Mouse (Mus musculus) thymus, postnatal 36 days (tissue): ENCODE measurements at regions not wholly inside any gene's neighbourhood (a gene's known extent, or its start where the extent isn't known, plus 50 kb on each side); places are given as distances from the start of the nearest gene placed in this dataset.

Source experiments
- DNase-seq, 2 experiments: peaks; one replicate each; pipeline ENCODE4 v3.0.0; 2022; ENCODE audit warnings: mixed read lengths in 2 of 2

DNA sequence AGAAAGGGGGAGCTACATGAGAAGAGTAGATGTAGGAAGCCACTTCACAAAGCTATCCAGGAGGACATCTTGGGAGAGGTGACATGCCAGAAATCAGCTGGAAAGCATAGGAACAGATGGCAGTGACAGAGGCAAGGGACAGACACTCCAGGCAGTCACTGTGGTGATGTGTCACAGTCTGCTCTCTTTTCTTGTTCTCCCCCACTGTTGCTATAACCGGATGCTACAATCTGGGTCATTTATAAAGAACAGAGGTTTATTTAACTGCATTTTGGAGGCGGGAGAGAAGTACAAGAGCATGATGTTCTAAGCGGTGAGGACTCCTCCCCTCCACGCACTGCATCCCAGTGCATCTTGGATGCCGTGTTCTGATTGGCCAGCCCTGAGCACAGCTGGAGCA is 133.8 kb upstream of the Med13l start:
- no peak for DNase-seq

DNA sequence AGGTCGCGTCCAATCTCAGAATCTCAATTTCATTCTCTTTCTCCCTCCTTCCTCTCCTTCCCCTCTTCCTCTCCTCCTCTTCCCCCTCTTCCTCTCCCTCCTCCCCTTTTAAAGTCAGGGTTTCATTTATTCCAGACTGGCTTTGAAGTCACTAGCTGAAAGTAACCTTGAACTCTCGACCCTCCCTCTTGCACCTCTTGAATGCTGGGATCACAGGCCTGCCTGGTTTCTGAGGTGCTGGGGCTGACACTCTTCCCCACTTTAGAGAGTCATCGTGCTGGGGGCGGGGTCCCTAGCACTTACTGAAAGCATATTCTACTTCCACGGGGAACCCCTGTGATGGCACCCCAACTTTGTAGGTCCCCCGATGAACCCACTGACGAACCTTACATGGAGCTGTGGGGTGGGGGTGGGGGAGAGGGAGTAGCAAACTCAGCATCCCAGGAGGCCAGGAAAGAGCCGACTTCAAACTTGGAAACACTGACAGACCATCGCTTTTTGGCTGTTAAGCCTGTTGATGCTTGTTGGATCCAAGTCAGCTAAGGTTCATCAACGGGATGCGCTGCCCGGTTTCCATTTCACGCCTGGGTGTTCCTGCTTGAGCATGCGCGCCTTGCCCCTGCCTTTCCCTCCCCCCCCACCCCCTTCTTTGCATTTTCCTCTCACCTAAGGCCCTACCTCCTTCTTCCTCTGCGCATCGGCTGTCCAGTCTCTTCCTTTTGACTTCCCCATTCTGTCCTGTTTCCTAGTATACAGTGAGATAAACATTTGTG is 132.0 kb upstream of the Med13l start:
- no peak for DNase-seq

DNA sequence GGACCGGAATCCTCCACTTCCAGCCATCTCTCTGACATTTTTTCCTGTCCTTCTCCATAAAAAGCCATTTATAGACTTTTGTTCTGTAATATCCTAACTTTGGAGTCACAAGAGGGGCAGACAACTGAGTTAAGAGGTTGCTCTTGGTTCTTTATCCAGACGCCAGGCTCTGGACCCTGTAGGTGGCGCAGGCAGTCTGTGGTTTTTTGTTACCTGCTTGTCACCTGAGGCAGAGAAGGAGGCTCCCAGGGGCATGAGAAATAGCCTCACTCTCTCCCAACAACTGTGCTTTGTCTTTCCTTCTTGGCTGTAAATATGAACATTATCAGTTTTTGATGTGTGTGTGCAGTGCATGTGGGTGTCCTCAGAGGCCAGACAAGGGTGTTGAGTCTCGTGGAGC is 126.9 kb upstream of the Med13l start:
- DNase-seq, result peak; percentile 33 to 41

DNA sequence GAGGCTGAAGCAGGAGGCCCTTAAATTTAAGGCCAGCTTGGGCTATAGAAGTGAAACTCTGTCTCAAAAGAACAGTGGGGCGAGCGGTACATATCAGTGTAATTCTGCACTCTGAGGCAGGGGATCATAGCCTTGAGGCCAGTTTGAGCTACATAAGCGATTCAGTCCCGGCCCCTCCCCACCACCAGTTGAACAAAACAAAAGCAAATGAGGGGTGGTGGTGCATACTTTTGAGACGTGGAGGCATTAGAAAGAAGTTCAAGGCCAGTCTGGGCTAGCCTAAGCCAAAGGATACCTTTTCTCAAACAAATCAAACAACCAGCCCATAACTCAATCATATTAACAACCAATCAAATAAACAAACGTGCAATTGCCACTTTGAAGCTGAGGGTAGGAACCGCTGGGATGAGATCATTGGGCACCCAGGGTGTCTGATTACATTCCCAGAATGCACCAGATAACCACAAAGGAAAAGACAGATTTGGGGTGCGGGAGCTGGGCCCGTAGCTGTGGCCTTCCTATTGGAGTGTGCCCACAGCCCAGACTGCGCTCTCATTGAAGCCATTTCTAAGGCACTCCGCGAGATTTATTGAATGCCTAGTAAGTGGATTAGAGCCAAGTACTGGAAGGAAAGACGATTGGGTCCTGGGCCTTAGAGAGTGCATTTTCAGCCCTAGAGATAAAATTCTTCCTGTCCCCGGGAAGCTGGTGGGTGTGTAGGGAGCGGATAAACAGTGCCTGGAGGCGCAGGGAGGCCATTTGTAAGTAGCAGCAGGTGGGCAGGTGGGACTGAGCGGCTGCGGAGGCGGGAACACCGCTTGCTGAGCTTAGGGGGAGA is 125.5 kb upstream of the Med13l start:
- no peak for DNase-seq

DNA sequence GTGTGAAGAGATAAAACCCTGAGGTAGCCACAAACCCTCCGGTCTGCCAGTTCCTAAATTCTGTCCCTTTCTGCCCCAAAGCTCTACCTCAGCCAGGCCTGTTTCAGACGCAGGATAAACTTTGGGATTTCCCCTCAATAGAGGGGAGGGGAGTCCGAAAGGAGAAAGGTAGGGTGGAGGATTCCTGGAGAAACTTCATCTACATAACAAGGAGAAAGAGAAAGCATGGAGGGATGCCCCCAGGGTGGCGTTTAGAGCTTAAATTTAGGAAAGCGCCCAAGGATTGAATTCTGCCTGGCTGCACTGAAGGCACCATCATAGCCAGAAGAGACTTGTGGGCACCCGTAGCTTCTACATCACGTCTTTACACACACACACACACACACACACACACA is 124.9 kb upstream of the Med13l start:
- DNase-seq, result no peak

DNA sequence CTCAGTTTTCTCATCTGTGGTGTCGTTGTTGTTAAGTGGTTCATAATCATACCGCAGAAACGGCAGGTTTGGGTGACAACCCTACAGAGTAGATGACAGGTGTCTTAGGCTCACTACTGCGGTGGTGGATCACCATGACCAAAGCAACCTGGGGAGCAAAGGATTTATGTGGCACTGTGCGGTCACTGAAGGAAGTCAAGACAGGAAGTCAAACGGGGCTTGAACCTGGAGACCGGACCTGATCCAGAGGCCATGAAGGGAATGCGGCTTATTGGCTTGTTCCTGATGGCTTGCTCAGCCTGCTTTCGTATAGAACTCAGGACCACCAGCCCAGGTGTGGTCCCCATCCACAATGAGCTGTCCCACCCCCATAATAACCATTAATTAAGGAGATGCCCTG is 124.4 kb upstream of the Med13l start:
- DNase-seq, result no peak

DNA sequence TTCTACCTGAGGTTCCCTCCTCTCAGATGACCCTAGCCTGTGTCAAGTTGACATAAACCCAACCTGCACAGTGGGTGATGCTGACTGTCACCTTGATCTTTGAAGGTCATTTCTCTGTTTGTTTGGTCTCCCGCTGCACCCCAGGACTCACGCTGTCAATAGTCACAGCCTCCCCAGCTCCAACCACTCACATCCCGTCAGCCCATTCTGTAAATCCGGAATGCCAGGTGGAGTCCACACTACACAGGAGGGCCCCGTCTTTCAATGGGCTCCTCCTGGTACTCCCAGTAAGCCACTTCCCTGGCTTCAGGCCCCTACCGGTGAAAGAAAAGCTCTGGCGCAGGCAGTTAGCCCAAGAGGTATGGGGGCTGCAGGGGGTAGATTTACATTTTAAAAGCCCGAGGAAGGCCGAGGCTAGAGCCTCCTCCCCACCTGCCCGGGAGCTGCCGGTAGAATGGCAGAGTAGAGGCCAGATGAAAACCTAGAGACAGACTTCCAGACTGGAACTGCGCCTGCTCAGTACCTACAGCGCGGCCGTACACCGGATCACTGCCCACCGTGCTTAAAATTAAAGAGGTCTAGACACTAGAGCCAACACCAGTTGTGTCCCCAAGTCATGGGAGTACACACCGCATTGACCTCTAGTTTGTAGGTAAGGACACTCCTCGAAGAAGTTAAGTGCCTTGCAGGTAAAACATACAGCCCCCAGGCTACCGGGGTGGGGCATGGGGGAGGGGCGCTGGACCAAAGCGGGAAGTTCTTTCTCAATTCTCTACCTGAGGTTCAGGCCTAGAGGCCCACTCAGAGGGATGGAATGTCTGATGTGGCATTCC is 123.8 kb upstream of the Med13l start:
- DNase-seq, result no peak

DNA sequence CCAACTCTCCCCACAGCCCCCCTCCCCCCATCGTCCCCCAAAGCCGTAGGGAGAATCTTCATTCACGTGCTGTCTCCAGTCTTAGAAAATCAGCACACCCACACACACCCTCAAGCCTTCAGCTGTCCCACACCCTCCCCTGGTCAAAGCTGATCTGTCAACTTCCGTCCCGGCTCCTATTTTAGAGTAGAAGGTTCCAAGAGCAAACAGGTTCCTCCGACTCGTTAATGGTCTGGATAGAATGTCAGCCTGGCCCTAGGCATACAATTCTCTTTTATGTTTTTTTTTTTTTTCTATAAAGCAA is 123.2 kb upstream of the Med13l start:
- no peak for DNase-seq

DNA sequence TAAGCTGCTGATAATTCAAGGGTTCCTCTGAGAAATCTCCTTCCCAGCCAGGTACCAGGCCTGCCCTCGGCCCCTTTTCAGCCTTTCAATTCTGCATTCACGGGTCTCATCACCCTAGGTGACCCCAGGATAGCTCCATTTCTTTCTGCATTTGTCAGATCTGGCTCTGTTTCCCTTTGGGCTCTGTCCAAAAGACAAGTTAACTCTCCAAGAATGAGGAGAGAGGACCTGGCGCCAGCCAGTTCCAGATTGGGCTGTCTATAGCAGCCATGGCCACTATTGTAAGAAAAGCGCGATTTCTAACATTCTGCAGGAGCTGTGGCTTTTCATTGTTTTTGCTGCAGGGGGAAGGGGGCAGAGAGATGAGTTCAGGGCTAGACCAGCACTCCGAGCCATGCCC is 122.5 kb upstream of the Med13l start:
- DNase-seq, result no peak

DNA sequence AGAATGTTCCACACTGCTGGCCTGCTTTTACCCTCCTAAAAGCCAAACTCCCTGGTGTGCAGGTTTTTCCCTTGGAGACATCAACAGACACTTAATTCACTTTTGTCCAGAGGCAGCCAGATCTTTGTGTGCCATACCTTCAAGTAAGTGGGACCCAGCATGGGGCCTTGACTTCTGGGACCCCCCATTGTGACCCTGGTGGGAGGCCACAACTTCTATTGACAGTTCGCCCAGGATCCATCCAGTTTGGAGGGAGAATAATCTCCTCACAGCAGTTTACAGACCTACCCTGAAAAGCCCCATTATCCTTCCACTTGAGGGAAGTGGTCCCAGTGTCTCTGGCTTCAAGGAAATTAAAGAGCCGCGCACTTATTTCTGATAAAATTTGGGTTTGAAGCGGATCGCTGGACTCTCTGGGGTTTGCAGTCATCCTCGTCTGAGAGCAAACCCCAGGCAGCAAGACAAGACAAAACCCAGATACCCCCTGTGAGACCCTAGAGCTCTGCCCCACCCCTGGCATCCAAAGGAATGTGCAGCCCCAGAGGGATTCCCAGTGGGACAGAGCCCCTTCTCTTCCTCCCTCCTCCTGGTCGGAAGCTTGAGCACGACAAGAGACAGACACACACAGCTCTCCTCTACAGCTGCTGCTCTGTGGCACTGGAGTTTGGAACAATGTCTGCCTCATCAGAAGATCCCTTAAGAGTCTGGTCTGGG is 115.8 kb upstream of the Med13l start:
- DNase-seq, result no peak

DNA sequence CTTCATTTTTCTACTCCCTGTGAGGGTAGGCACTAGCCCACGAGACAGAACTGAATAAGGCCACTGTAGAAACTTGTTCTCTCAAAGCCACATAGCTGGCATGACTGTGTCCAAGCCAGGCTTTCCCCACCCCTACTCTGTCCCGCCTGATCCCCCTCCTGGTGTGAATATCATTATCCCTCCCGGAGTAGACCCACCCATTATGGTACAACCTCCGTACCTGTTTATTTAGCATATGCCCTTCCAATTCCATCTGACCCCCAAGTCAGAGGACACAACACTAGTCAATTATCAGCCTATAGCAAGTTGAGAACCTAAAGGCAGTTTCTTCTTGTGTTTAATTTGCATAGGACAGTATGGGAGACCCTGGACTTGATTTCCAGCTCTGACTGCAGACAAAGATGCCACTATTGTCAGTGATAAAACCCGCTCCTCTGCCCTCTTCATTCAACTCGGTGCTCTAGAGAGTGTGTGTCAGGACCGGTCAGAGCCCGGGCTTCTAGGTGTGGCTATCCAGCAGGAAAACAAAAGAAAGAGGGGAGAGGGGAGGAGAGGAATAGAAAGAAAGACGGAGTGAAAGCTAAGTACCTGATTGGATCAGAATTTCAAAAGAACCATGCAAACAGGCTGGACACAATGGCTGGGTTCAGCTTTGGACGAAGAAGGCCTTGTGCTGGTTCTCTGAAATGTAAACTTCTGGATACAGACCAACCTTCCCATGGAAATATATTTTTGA is 115.1 kb upstream of the Med13l start:
- DNase-seq, result no peak

DNA sequence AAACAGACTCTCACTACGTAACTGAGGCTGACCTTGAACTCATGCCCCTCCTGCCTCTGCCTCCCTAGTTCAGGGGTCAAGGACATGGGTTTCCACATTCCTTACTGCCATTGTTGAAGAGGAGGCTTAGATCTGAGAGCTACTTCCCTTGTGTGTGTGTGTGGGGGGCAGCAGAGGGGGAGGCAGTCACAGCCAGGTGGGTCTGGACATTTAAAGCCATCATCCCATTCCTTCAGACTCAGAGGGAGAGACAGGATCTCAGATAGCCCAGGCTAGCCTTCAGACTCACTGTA is 114.5 kb upstream of the Med13l start:
- DNase-seq, result no peak

DNA sequence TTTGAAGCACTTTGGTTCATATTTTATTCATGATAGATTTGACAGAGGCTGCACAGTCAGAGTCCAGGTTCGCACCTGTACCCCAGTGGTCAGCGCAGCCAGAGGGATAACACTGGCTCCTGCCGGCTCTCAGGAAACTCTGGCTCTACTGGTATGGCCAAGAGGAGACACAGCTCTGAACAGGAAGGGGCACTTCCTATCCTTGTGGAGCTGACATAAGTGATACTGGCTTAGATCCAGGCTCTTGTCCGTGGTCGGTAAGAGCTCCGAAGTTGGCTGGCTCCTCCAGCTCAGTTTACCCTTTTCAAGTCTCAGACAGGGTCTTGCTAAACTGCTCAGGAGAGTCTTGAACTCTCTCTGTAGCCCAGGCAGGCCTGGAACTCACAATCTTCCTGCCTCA is 113.6 kb upstream of the Med13l start:
- no peak for DNase-seq

DNA sequence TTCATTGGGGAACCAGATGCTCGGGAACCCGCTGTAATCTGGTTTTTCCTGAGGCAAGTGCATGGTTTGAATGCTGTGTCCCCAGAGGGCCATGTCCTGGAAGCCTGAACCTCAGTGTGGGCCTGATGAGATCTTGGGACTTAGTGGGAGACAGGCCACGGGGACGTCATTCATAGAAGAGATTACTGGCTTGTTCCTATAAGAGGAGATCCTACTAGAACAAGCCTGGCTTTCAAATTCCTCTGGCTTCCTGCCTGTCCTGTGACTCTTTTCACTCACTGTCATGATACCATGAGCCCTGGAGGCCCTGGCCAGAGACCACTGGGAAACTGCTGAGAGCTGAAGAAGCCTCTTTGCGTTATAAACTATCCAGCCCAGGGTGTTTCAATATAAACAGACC is 113.1 kb upstream of the Med13l start:
- DNase-seq, result no peak

DNA sequence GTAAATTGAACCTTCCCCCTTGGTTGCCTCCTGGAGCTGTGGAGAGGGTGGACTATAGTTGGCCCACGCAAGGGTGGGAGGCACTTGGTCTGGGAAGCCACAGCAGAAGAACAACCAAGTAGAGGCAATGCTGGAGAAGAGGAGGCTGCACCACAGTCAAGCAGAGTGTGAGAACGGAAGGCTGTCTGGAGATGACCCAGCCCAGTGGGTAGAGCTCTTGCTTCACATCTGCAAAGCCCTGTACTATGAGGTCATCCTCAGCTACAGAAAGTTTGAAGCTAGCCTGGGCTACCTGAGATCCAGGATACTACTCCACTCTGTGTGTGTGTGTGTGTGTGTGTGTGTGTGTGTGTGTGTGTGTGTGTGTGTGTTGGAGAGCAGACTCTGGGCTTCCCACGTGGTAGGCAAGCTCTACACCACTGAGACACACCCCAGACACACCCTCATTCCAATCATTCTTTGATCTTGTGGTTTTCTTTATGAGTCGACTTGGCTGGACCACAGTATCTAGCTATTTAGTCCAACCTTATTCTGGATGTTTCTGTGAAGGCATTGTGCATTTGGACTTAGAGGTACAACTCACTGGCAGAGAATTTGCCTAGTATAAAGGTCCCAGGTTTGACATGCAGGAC is 111.5 kb upstream of the Med13l start:
- DNase-seq, result no peak

DNA sequence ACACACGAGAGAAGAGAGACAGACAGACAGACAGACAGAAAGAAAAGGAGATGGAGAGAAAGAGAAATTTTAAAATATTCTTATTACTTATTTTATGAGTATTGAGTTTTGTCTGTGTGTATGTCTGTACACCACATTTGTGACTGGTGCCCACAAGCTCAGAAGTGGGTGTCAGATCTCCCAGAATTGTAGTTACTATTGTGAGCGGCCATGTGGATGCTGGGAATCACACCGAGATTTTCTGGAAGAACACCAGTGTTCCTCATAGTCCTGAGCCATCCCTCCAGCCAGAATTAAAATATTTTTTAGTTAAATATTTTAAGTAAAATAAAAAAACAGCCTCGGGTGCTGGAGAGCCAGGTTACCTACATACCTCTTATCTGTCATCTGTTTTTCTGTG is 110.6 kb upstream of the Med13l start:
- no peak for DNase-seq

DNA sequence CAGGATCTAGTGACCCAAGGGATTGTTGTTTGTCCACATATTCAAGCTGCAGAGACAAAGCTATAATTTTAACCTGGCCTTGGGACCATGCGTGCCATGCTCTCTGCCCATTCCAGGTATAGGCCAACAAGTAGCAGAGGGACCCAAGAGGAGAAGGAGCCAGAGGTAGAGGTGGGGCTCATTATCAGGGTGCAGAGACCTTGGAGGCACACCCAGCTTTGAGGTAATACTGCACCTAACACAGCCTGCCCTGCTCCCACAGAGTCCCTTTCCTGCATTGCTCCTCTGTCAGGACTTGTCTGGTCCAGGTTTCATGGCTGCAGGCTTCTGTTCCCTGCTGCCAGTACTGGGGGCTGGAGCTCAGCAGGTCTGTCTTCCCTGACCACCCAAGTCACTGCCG is 108.4 kb upstream of the Med13l start:
- DNase-seq, result no peak

DNA sequence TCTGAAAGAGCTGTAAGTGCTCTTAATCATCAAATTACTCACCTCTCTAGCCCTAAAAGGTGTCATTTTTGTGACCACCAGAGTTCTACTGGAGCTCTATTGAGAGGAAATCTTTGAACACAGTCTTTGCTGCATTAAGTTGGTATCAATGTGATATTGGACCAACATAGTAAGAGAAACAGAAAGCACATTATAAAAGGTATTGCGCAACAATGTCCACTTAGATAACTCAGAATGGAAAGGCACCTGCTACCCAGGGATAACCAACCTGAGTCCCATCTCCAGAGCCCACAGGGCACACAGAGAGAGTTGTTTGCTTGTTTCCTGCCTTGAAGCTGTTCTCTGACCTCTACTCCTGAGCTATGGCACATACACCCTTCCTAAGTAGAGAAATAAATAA is 106.4 kb upstream of the Med13l start:
- DNase-seq, result no peak

DNA sequence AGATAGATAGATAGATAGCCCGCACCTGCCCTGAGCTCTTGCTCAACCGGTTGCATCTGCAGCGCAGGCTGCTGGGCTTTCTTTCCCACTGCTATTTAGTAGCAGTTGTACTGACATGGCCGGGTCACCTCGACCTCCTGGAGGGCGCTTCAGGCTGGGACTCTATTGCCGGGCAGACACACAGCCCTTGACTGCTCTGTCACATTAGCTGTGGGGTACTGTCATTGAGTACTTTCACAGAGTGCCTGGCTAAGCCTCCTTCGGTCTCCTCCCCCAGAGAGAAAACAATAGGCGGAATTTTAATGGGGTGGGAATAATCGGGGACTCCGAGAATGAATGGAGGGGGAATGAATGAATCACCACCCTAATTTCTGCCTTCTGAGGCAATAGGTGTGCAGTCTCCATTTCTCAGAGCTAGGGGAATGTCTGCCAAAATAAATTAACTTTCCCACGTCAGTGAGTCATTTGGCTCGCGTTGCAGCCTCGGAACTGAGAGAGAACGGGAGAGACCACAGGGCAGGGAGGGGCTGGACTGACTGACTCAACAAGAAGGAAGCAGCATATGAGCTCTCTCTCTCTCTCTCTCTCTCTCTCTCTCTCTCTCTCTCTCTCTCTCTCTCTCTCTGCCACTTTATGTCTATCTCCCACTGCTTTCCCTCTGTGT is 101.6 kb upstream of the Med13l start:
- DNase-seq, result no peak

DNA sequence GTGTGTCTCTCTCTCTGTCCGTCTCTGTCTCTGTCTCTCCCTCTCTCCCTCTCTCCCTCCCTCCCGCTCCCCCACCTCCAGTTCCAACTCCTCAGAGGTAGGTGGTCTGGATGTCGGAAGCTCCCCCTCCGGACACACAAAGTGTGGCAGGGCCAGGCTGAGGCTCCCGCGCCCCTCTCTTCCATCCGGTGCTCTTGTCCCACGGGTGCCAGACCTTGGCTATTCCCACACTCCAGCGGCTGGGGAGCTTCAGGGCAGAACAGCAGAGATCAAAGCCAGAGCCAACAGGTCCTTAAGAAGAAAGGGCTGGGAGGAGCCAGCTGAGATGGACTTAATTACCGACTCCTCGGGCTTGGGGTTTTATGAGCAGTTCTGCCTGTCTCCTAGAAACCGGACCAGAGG is 101.1 kb upstream of the Med13l start:
- DNase-seq, result no peak

DNA sequence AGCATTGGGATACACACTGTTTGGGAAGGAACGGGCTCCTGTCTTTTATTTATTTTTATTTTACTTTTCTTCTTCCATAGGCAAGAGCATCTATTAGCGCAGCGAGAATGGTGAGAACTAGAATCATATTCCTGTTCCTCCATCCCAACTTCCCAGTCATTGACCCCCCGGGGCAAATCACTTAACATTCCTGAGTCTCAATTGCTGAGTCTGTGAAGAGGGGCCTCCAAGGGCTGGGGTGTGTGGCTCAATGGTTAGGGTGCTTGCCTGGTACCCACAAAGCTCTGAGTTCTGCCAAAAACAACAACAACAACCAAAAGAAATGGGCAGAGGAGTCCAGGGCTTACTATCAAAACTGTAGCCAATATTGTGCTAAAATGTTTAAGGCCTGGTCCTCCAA is 98.5 kb upstream of the Med13l start:
- DNase-seq, result no peak
